Mouse (Mus musculus): ENCODE measurements at regions not wholly inside any gene's neighbourhood (a gene's known extent, or its start where the extent isn't known, plus 50 kb on each side); places are given as distances from the start of the nearest gene placed in this dataset.

- DNase-seq (ENCODE audit: low spot score in 2 of 2) = no peak
- intact Hi-C loops (cut with DNase I) = no loop called here
These were observed 70.4 kb upstream of the Cadm1 start for GRCm38 (mm10) chr9:47459461-47460049.

DNA sequence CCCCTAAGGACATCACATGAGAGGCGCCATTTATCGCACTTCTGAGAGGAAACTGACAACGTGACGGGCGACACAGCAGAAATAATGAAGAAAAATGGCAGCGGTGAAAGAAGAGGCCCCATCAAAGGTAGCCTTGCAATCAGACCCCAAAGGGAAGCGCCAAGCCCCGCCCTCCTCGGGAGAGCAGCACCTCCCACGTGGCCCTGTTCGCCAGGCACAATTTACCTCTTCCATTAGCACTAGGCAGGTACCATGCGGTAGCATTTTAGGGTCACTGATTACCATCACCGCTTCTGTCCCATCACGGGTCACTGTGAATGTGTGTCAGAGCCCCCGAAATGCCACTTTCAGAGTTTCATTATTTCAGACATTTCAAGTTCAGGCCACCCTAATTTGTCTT, 69.7 kb upstream of the Cadm1 start:
- intact Hi-C loops (cut with DNase I) = no loop called here
- DNase-seq (ENCODE audit: low spot score in 2 of 2) = no peak

DNA sequence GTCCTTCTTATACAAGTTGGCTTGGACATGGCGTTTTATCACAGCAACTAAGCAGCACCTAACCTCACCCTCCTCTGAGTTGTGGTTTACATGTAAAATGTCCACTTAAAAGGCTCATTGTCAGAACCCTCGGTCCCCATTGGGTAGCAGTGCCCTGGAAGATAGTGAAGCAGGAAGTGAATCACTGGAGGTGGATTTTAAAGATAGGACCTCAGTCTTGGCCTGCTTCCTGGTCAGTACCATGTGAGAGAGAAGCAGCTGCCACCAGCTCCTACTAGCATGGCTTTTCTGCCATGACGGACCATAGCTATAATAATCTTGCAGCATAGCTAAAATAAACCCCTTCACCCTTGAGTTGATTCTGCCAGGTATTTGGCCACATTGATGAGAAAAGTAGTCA, 68.1 kb upstream of the Cadm1 start:
- DNase-seq (ENCODE audit: low spot score in 2 of 2) = no peak
- intact Hi-C loops (cut with DNase I) = no loop called here

DNA sequence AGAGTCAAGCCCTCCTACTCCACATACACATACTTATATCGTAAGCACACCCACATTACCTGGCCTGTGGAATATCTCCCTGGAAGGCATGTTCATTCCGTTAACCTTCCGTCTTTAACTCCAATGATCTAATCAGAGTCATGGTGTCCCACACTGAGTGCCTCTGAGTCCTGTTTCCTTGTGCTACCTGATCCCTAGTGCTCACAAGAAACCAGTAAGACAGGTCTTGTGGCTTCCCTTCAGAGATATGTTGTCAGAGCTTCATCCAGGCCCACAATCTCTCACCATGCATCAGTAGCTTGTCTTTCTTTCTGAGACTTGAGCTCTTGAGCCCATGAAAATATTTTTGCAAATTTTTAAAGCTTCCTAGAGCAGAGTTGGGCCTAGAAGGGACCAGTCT, 63.2 kb upstream of the Cadm1 start:
- intact Hi-C loops (cut with DNase I) = no loop called here

GRCm38 (mm10) chr9:47467815-47468214, 62.2 kb upstream of the Cadm1 start:
- no peak for DNase-seq (ENCODE audit: low spot score in 2 of 2)
- intact Hi-C loops (cut with DNase I) = no loop called here

More for the DNA sequence above, 63.2 kb upstream of the Cadm1 start:
- no peak for DNase-seq (ENCODE audit: low spot score in 2 of 2)

GRCm38 (mm10) chr9:47469576-47469975, 60.4 kb upstream of the Cadm1 start:
- intact Hi-C loops (cut with DNase I) = no loop called here
- no peak for DNase-seq (ENCODE audit: low spot score in 2 of 2)

- intact Hi-C loops (cut with DNase I) = no loop called here
These were observed 59.2 kb upstream of the Cadm1 start for GRCm38 (mm10) chr9:47470741-47471140.

DNA sequence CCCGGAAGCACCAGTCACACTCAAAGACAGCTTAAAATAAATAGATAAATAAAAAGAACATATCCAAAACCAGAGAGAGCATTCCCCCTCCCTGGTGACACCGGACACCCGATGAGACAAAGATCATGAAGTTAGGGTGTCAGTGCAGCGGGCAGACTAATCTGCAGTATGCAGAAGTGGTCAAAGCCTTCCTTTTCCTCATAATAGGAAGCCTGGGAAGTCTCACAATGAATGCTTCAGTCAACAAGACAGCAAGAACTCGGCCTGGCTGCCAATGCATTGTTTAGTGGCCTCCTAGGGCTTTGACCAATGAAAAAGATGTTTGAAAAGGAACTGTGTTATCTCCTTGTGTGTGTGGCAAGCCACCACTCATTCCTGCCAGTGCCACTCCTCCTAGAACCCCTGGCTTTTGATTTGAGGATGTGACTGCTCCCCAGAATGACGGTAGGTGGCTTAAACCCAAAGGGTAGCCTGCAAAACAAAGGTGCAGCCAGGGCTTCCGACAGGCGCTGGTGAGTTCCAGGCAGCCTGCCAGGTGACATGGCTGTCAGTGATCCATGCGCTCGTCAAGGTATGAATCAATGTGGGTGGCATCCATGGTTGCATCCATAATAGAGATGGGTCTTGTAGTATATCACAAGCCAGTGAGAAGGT, 58.1 kb upstream of the Cadm1 start:
- no peak for DNase-seq (ENCODE audit: low spot score in 2 of 2)
- intact Hi-C loops (cut with DNase I) = no loop called here

More at GRCm38 (mm10) chr9:47470741-47471140, 59.2 kb upstream of the Cadm1 start:
- DNase-seq (ENCODE audit: low spot score in 2 of 2) = no peak

DNA sequence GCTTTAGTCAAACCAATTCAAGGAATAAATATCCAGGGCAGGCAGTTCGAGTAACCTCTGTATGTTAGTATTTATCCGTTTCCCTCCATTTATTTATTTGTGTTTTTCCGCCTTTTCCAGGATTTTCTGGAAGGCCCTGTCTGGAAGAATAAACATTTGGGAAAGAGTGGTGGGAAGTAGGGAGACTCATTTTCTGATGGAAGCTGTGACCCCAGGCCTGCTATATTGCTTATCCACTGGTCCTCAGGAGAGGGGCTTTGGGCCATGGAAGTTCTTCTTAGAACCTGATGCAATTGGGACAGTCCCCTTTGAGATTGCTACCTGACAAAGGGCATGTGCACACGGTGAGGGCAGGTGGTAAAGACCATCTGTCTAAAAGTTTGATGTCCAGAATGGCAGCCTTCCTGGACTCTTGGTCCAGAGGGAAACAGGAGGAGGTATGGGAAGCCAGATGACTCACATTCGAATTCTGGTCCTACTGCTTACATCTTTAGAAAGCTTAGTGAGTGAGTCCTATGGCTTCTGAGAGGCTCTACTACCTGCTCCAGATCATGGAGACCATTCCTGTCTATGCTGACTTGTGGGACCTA, 56.1 kb upstream of the Cadm1 start:
- no peak for DNase-seq (ENCODE audit: low spot score in 2 of 2)

GRCm38 (mm10) chr9:47474776-47475175, 55.2 kb upstream of the Cadm1 start:
- intact Hi-C loops (cut with DNase I) = no loop called here
- DNase-seq (ENCODE audit: low spot score in 2 of 2) = no peak

More for the DNA sequence above, 56.1 kb upstream of the Cadm1 start:
- intact Hi-C loops (cut with DNase I) = no loop called here

DNA sequence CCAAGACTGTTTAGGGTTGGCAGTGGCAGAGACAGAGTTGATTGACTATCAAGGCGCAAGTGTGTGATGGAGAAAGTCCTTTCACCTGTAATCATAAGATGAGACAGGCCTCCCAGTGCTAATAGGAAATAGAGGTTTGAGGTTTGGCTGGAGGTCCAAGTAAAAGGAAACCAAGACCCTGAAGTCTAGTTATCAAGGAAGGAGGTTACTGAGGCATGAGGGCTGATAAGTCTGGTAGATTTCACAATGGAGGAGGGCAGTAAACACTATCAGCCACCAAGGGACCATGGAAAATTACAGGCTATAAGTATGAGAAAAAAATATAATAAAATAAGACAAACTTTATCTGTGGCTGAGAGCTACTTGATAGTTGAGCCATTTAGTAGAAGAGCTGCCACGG, 52.1 kb upstream of the Cadm1 start:
- intact Hi-C loops (cut with DNase I) = no loop called here
- DNase-seq (ENCODE audit: low spot score in 2 of 2) = no peak
